Comparison of ENCODE assay signal across 9 mouse cellular contexts in the genomic region with DNA sequence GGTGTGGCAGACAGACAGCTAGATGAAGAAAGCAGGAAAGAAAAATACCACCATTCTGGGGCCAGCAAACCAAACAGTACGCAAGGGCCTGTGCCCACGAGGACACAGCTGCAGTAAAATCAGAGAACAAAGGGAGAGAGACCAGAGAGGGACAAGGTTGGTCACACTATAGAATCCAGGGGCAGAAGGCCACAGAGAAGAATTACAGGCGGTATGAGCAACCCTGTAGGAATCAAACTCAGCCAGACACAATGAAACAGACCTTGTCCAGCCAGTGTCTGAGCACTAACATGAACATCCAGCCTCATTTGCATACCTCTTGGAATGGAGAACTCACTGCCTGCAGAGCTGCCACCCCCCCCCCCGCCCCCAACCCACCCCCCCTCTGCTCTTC. TPM values are rescaled to one million over a fixed set of nuclear protein-coding genes. Genes with fewer than 3 reads are reported as not detected.
A peak's percentile ranks its signal among the peaks of the same experiment; 100 is the strongest.
DNase-seq lines count a peak whose midpoint lies in the region; ATAC-seq and TF ChIP-seq lines count a peak whose summit lies in the region.
"Had no signal": no experiment of that assay in that cellular context is flagged by ENCODE, and none has a peak within 500 bp of the region (broad histone marks: within the 10 kb centered on the region; RNA-seq: fewer than 3 reads in every experiment).

No protein-coding gene starts in this region.

- no peak; the same call in 1 of the 2 replicates for ATAC-seq in kidney, embryonic 16.5 days (ENCODE audit: low FRiP score, low TSS enrichment)
- ATAC-seq in forebrain, embryonic 14.5 days, result no peak; the same call in 1 of the 2 replicates
- no peak for ATAC-seq in limb, embryonic 14.5 days (ENCODE audit: low FRiP score, low read depth)
- ATAC-seq in neural tube, embryonic 14.5 days (ENCODE audit: low read depth), result no peak

- no peak overlapping the region for H3K4me3 ChIP-seq in kidney, embryonic 16.5 days (ENCODE audit: low read length)
- H3K4me3 ChIP-seq in forebrain, embryonic 14.5 days (ENCODE audit: low read depth, low read length), result peak overlapping the region; percentile 17; the same call in 1 of the 2 replicates
- H3K4me3 ChIP-seq in limb, embryonic 14.5 days (replicated peaks; ENCODE audit: low read length), result no peak overlapping the region; the same call in 1 of the 2 replicates
- H3K4me3 ChIP-seq in neural tube, embryonic 14.5 days (ENCODE audit: low read depth, low read length), result no peak overlapping the region

- DNase-seq in kidney, adult 9 months, result no peak
- DNase-seq in forebrain, embryonic 14.5 days (ENCODE audit: low spot score), result no peak
- no peak for DNase-seq in limb, embryonic 14.5 days (ENCODE audit: low spot score)
- DNase-seq in thymus, adult 18-20 months, result no peak
- no peak for DNase-seq in spleen, adult 12 weeks (ENCODE audit: low spot score)
- DNase-seq in right cerebral cortex, postnatal 36 days (ENCODE audit: low spot score in 2 of 2), result no peak

- no peak for TF ChIP-seq POLR2A in limb, embryonic 14.5 days (IDR thresholded peaks at IDR 0.05; ENCODE audit: borderline replicate concordance, extremely low read depth, insufficient read depth, insufficient read length)

- H3K4me1 ChIP-seq in kidney, embryonic 16.5 days (ENCODE audit: insufficient read depth, low read length), result peaks cover 16% of the 10 kb centered on the region
- peaks cover 61% of the 10 kb centered on the region for H3K4me1 ChIP-seq in forebrain, embryonic 14.5 days (ENCODE audit: control insufficient read depth, insufficient read depth, low read length)
- H3K4me1 ChIP-seq in limb, embryonic 14.5 days (ENCODE audit: control insufficient read depth, insufficient read depth, low read length), result peaks cover 16% of the 10 kb centered on the region
- H3K4me1 ChIP-seq in neural tube, embryonic 14.5 days (ENCODE audit: control insufficient read depth, insufficient read depth, low read length), result peaks cover 31% of the 10 kb centered on the region

- peak overlapping the region; percentile 61 for H3K4me2 ChIP-seq in kidney, embryonic 16.5 days (replicated peaks; ENCODE audit: low read depth, low read length)
- peak overlapping the region; percentile 48 for H3K4me2 ChIP-seq in forebrain, embryonic 14.5 days (ENCODE audit: low read length)
- peak overlapping the region; percentile 57 for H3K4me2 ChIP-seq in limb, embryonic 14.5 days (replicated peaks; ENCODE audit: low read depth, low read length, severe bottlenecking)
- H3K4me2 ChIP-seq in neural tube, embryonic 14.5 days (ENCODE audit: low read depth, low read length), result peak overlapping the region; percentile 46

- no peak overlapping the region for H3K27ac ChIP-seq in kidney, embryonic 16.5 days (ENCODE audit: low read length)
- H3K27ac ChIP-seq in forebrain, embryonic 14.5 days (ENCODE audit: low read depth, low read length), result peak overlapping the region; percentile 99
- no peak overlapping the region for H3K27ac ChIP-seq in limb, embryonic 14.5 days (replicated peaks; ENCODE audit: low read depth, low read length)
- H3K27ac ChIP-seq in neural tube, embryonic 14.5 days (ENCODE audit: low read depth, low read length), result peak overlapping the region; percentile 84

- no peak overlapping the region for H3K9ac ChIP-seq in kidney, embryonic 16.5 days (replicated peaks; ENCODE audit: low read length)
- H3K9ac ChIP-seq in forebrain, embryonic 14.5 days (ENCODE audit: low read length), result peak overlapping the region; percentile 69
- H3K9ac ChIP-seq in limb, embryonic 14.5 days (ENCODE audit: low read depth, low read length, severe bottlenecking), result peak overlapping the region; percentile 28; the same call in 1 of the 2 replicates
- H3K9ac ChIP-seq in neural tube, embryonic 14.5 days (replicated peaks; ENCODE audit: low read depth, low read length), result peak overlapping the region; percentile 13

- peaks cover 13% of the 10 kb centered on the region for H3K27me3 ChIP-seq in kidney, embryonic 16.5 days (ENCODE audit: insufficient read depth, low read length)
- no peaks in the 10 kb centered on the region for H3K27me3 ChIP-seq in forebrain, embryonic 14.5 days (replicated peaks; ENCODE audit: control insufficient read depth, insufficient read depth, low read length)
- peaks cover 12% of the 10 kb centered on the region for H3K27me3 ChIP-seq in limb, embryonic 14.5 days (ENCODE audit: control insufficient read depth, insufficient read depth, low read length)
- H3K27me3 ChIP-seq in neural tube, embryonic 14.5 days (ENCODE audit: control insufficient read depth, insufficient read depth, low read length), result no peaks in the 10 kb centered on the region

- H3K9me3 ChIP-seq in kidney, embryonic 16.5 days (ENCODE audit: low read length), result no peaks in the 10 kb centered on the region
- no peaks in the 10 kb centered on the region for H3K9me3 ChIP-seq in forebrain, embryonic 14.5 days (replicated peaks; ENCODE audit: control insufficient read depth, low read length)
- no peaks in the 10 kb centered on the region for H3K9me3 ChIP-seq in limb, embryonic 14.5 days (ENCODE audit: control insufficient read depth, low read length)
- H3K9me3 ChIP-seq in neural tube, embryonic 14.5 days (ENCODE audit: control insufficient read depth, low read length), result no peaks in the 10 kb centered on the region
- H3K9me3 ChIP-seq: G1E had no signal

- H3K36me3 ChIP-seq in kidney, embryonic 16.5 days (ENCODE audit: insufficient read depth, low read length), result no peaks in the 10 kb centered on the region
- peaks cover 36% of the 10 kb centered on the region for H3K36me3 ChIP-seq in forebrain, embryonic 14.5 days (ENCODE audit: control insufficient read depth, insufficient read depth, low read length)
- H3K36me3 ChIP-seq in limb, embryonic 14.5 days (ENCODE audit: control insufficient read depth, insufficient read depth, low read length), result no peaks in the 10 kb centered on the region
- H3K36me3 ChIP-seq in neural tube, embryonic 14.5 days (ENCODE audit: control insufficient read depth, insufficient read depth, low read length), result no peaks in the 10 kb centered on the region
- H3K36me3 ChIP-seq: G1E had no signal

- WGBS in kidney, embryonic 16.5 days, result 22% methylated on average over 4 of the region's 4 CpGs
- WGBS in forebrain, embryonic 14.5 days, result 5% methylated on average over 3 of the region's 4 CpGs
- WGBS in limb, embryonic 14.5 days, result 21% methylated on average over 3 of the region's 4 CpGs
- WGBS in neural tube, embryonic 14.5 days, result 3% methylated on average over 4 of the region's 4 CpGs

RNA-seq across cellular contexts. Expression of gene Igfbpl1, which starts 7.9 kb away (rescaled TPM):
- 0.12 TPM in 1 of 2 replicates, not detected in the other for polyA plus RNA-seq in kidney, embryonic 16.5 days (2015; fragmentation: Nextera tagmentation; extraction: Ambion mirVana)
- polyA plus RNA-seq in forebrain, embryonic 14.5 days (2014; fragmentation: Nextera tagmentation; extraction: Ambion mirVana), result 202 and 210 TPM in 2 replicates
- polyA plus RNA-seq in limb, embryonic 14.5 days (2012; rRNA removed), result 0.87 and 1.6 TPM in 2 replicates
- 0.08 TPM in 1 of 2 replicates, not detected in the other for polyA plus RNA-seq in limb, embryonic 14.5 days (2014; fragmentation: Nextera tagmentation; extraction: Ambion mirVana)
- polyA plus RNA-seq in neural tube, embryonic 14.5 days (2014; fragmentation: Nextera tagmentation; extraction: Ambion mirVana), result 55.7 and 75.5 TPM in 2 replicates
- polyA plus RNA-seq: G1E had no signal

RNA-seq across cellular contexts. Expression of gene Aldh1b1, which starts 20.0 kb away (rescaled TPM):
- polyA plus RNA-seq in kidney, embryonic 16.5 days (2015; fragmentation: Nextera tagmentation; extraction: Ambion mirVana), result 10.7 and 11.8 TPM in 2 replicates
- 14.0 and 16.4 TPM in 2 replicates for polyA plus RNA-seq in forebrain, embryonic 14.5 days (2014; fragmentation: Nextera tagmentation; extraction: Ambion mirVana)
- 1.3 and 3.1 TPM in 2 replicates for polyA plus RNA-seq in limb, embryonic 14.5 days (2012; rRNA removed)
- 0.83 and 1.0 TPM in 2 replicates for polyA plus RNA-seq in limb, embryonic 14.5 days (2014; fragmentation: Nextera tagmentation; extraction: Ambion mirVana)
- 9.1 and 10.3 TPM in 2 replicates for polyA plus RNA-seq in neural tube, embryonic 14.5 days (2014; fragmentation: Nextera tagmentation; extraction: Ambion mirVana)
- polyA plus RNA-seq: G1E had no signal

RNA-seq across cellular contexts. Expression of gene Stra6l, which starts 29.7 kb away (rescaled TPM):
- 0.92 and 1.2 TPM in 2 replicates for polyA plus RNA-seq in kidney, embryonic 16.5 days (2015; fragmentation: Nextera tagmentation; extraction: Ambion mirVana)
- 1.0 and 1.2 TPM in 2 replicates for polyA plus RNA-seq in forebrain, embryonic 14.5 days (2014; fragmentation: Nextera tagmentation; extraction: Ambion mirVana)
- polyA plus RNA-seq in limb, embryonic 14.5 days (2012; rRNA removed), result 2.1 and 2.5 TPM in 2 replicates
- polyA plus RNA-seq in limb, embryonic 14.5 days (2014; fragmentation: Nextera tagmentation; extraction: Ambion mirVana), result 0.81 and 1.2 TPM in 2 replicates
- 0.62 and 0.72 TPM in 2 replicates for polyA plus RNA-seq in neural tube, embryonic 14.5 days (2014; fragmentation: Nextera tagmentation; extraction: Ambion mirVana)
- polyA plus RNA-seq: G1E had no signal

Comparison
In these comparisons a context has a peak if more than half of its experiments do, and no peak if none do; other contexts are left out.
1. H3K27ac ChIP-seq: peak in forebrain, embryonic 14.5 days (single experiment) and neural tube, embryonic 14.5 days (single experiment); none in kidney, embryonic 16.5 days (single experiment) and limb, embryonic 14.5 days (single experiment).
2. RNA of gene Igfbpl1, which starts 7.9 kb away (polyA plus RNA-seq): 202 to 210 TPM in forebrain, embryonic 14.5 days and 55.7 to 75.5 TPM in neural tube, embryonic 14.5 days; 0.08 to 1.6 TPM in limb, embryonic 14.5 days and 0.12 TPM in kidney, embryonic 16.5 days; every median in the first group is over 10 times any median in the second.
3. Peak in every context shown above with its lines, with median percentiles within 50 percentile points of each other: H3K4me2 ChIP-seq.